Mouse (Mus musculus): ENCODE results near the gene Olfr294.

The Olfr294 gene

GRCm38 (mm10) chr7:86616543-86616942, at the start of gene Olfr294:
Olfr294 (minus strand) TSS chr7:86616643.
- in situ Hi-C loops (cut with MboI; ENCODE audit: low pct_unique_long_range_greater_than_20kb in 1 of 2, low sequenced_read_pairs in 2 of 2, unreplicated experiment in 1 of 2): no loop called here

- in situ Hi-C loops (cut with MboI; ENCODE audit: low pct_unique_long_range_greater_than_20kb in 1 of 2, low sequenced_read_pairs in 2 of 2, unreplicated experiment in 1 of 2): no loop called here
Measured at GRCm38 (mm10) chr7:86648761-86649160, 32.3 kb upstream of the Olfr294 start, which contains the start of gene Olfr293. Olfr293 (plus strand) TSS chr7:86649061.

- in situ Hi-C loops (cut with MboI; ENCODE audit: low pct_unique_long_range_greater_than_20kb in 1 of 2, low sequenced_read_pairs in 2 of 2, unreplicated experiment in 1 of 2): no loop called here
Measured at GRCm38 (mm10) chr7:86583562-86583961, 32.9 kb downstream of the Olfr294 start, which contains the start of gene Olfr295. Olfr295 (plus strand) TSS chr7:86583862.
